Mouse (Mus musculus) frontal cortex, adult (tissue): ENCODE measurements around the gene Ssbp2.
A peak's percentile ranks its signal among the peaks of the same experiment; 100 is the strongest.

Experiments
- ATAC-seq: cut with Nextera tagmentation; 2 replicates; pipeline ENCODE4 v1.9.2; 2017; ENCODE audit warnings: mild to moderate bottlenecking, moderate library complexity, mixed read lengths; ENCODE audit not compliant: low TSS enrichment

The Ssbp2 gene

GRCm38 (mm10) chr13:91459896-91460620 lies at the start of gene Ssbp2:
TSS of gene Ssbp2 (plus strand) at chr13:91460283.
- ATAC-seq, result peak; percentile 38

GRCm38 (mm10) chr13:91413752-91414503 lies 46.2 kb upstream of the Ssbp2 start:
- ATAC-seq, result peak; percentile 93

- ATAC-seq, result no peak
Measured at GRCm38 (mm10) chr13:91415896-91416295, 44.2 kb upstream of the Ssbp2 start.

GRCm38 (mm10) chr13:91416698-91417097 lies 43.4 kb upstream of the Ssbp2 start:
- no peak for ATAC-seq

- peak; percentile 44 for ATAC-seq
Measured at GRCm38 (mm10) chr13:91421387-91421949, 38.6 kb upstream of the Ssbp2 start.

- ATAC-seq, result no peak
Measured at GRCm38 (mm10) chr13:91430867-91431266, 29.2 kb upstream of the Ssbp2 start.

GRCm38 (mm10) chr13:91431392-91432355 lies 28.4 kb upstream of the Ssbp2 start:
- ATAC-seq, result peak; percentile 69

GRCm38 (mm10) chr13:91433021-91433420 lies 27.1 kb upstream of the Ssbp2 start:
- ATAC-seq, result peak; percentile 93

GRCm38 (mm10) chr13:91437931-91438330 lies 22.2 kb upstream of the Ssbp2 start:
- ATAC-seq, result no peak

GRCm38 (mm10) chr13:91441476-91441875 lies 18.6 kb upstream of the Ssbp2 start:
- no peak for ATAC-seq

GRCm38 (mm10) chr13:91446728-91447127 lies 13.4 kb upstream of the Ssbp2 start:
- ATAC-seq, result peak; percentile 82

GRCm38 (mm10) chr13:91448936-91449335 lies 11.1 kb upstream of the Ssbp2 start:
- ATAC-seq, result peak; percentile 24; the same call in 1 of the 2 replicates

GRCm38 (mm10) chr13:91451405-91452166 lies 8.5 kb upstream of the Ssbp2 start:
- no peak for ATAC-seq

GRCm38 (mm10) chr13:91452269-91452668 lies 7.8 kb upstream of the Ssbp2 start:
- no peak for ATAC-seq

GRCm38 (mm10) chr13:91453236-91453635 lies 6.8 kb upstream of the Ssbp2 start:
- ATAC-seq, result no peak

- no peak for ATAC-seq
Measured at GRCm38 (mm10) chr13:91456041-91456440, 4.0 kb upstream of the Ssbp2 start.

- no peak for ATAC-seq
Measured at GRCm38 (mm10) chr13:91456735-91457134, 3.3 kb upstream of the Ssbp2 start.

GRCm38 (mm10) chr13:91457974-91458373 lies 2.1 kb upstream of the Ssbp2 start:
- ATAC-seq, result no peak

- no peak for ATAC-seq
Measured at GRCm38 (mm10) chr13:91459489-91459888, 594 bp upstream of the Ssbp2 start.

- peak; percentile 89 for ATAC-seq
Measured at GRCm38 (mm10) chr13:91460621-91461284, 670 bp downstream of the Ssbp2 start.
